Mouse (Mus musculus) duodenum, adult 2 months (tissue): ENCODE results near the gene Nfib. TPM values are rescaled to one million over a fixed set of nuclear protein-coding genes. Genes with fewer than 3 reads are reported as not detected.

Experiments
- polyA plus RNA-seq: library from polyadenylated mRNA; depleted of rRNA; stranded (reverse); fragments of >200 nt; gene quantifications from 2 replicates; pipeline ENCODE4 v1.2.3, GENCODE M21; 2012; ENCODE audit warnings: low replicate concordance; rRNA removed

Nfib gene
- 2.5 and 4.0 TPM in 2 replicates for polyA plus RNA-seq

DNA sequence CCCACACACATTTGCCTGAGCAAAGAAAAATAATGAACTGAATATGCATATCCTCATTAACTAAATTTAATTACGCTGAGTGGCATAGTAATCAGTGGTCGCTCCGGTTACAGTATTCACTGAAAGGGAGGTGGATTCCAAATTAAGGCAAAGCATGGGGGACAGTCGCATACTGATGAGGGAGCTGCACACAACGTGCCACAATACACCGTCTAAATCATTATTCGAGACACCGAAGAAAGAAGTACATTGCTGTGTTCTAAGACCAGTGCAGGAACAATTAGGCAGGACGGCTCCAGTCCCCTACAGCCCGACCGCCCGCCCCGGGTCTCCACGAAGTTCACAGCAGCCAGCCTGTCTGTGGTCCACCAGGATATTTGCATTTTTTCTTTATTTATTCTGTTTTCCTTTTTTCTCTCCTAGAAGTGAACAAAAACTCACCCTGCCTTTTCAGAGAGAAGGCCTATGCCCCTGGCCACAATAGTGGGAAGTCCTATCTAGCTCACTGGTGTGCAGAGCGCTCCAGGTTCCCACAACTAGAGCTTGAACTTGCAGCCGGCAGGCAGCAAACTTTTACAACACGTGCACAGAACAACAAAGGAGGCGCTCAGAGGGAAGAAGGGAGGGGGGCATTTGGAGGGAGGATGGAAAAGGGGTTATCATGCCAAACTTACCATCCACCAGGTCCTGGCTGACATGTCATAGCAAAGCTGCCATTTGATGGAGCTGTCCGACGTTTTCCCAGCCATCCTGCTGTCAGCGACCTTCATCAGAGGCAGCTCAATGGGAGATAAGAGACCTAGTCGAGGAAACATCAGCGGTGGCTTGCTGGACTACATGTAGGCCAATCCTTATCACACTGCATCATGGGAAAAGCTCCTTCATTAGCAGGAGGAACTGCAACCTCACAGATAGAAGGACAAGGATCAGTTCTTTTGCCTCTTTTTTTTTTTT is at the start of gene Nfib:
TSS of gene Nfib (minus strand) at position 910 of the 954 bp plus-strand sequence.

Other genes with a start within 250 kb of the Nfib start
- gene Zdhhc21, start 154.2 kb upstream of the Nfib start, polyA plus RNA-seq = 0.59 and 0.88 TPM in 2 replicates
- gene Cer1, start 179.4 kb upstream of the Nfib start, polyA plus RNA-seq = not detected in 2 replicates